Mouse (Mus musculus) 416B (cell line): Measurements from ENCODE around the gene Babam2.

Experiments
- DNase-seq: peaks from one replicate; pipeline ENCODE4 v3.0.0; 2011; ENCODE audit warnings: low read depth

The Babam2 gene

GRCm38 (mm10) chr5:32051899-32052298 lies 354.4 kb downstream of the Babam2 start:
- DNase-seq: no peak

- peak; percentile 44 for DNase-seq
Observed at GRCm38 (mm10) chr5:32052467-32052866, 355.0 kb downstream of the Babam2 start.

GRCm38 (mm10) chr5:32053476-32053875 lies 356.0 kb downstream of the Babam2 start:
- no peak for DNase-seq

GRCm38 (mm10) chr5:32055676-32056075 lies 358.2 kb downstream of the Babam2 start:
- DNase-seq: peak; percentile 53

- DNase-seq: no peak
Observed at GRCm38 (mm10) chr5:32056126-32056525, 358.6 kb downstream of the Babam2 start.

- no peak for DNase-seq
Observed at GRCm38 (mm10) chr5:32058481-32059253, 361.2 kb downstream of the Babam2 start.

- no peak for DNase-seq
Observed at GRCm38 (mm10) chr5:32059254-32059796, 361.8 kb downstream of the Babam2 start.

- DNase-seq: no peak
Observed at GRCm38 (mm10) chr5:32060485-32060884, 363.0 kb downstream of the Babam2 start.

GRCm38 (mm10) chr5:32061854-32062253 lies 364.4 kb downstream of the Babam2 start:
- no peak for DNase-seq

- no peak for DNase-seq
Observed at GRCm38 (mm10) chr5:32064341-32065105, 367.0 kb downstream of the Babam2 start.

GRCm38 (mm10) chr5:32066015-32066734 lies 368.7 kb downstream of the Babam2 start:
- DNase-seq: no peak

- DNase-seq: no peak
Observed at GRCm38 (mm10) chr5:32066839-32067238, 369.4 kb downstream of the Babam2 start.

- DNase-seq: no peak
Observed at GRCm38 (mm10) chr5:32068616-32069015, 371.1 kb downstream of the Babam2 start.

- DNase-seq: no peak
Observed at GRCm38 (mm10) chr5:32069096-32069495, 371.6 kb downstream of the Babam2 start.

GRCm38 (mm10) chr5:32069566-32070169 lies 372.2 kb downstream of the Babam2 start:
- peak; percentile 72 for DNase-seq

- DNase-seq: no peak
Observed at GRCm38 (mm10) chr5:32070781-32071180, 373.3 kb downstream of the Babam2 start.

- DNase-seq: no peak
Observed at GRCm38 (mm10) chr5:32071314-32071713, 373.8 kb downstream of the Babam2 start.

GRCm38 (mm10) chr5:32071824-32072223 lies 374.3 kb downstream of the Babam2 start:
- no peak for DNase-seq

- DNase-seq: no peak
Observed at GRCm38 (mm10) chr5:32072877-32073276, 375.4 kb downstream of the Babam2 start.

- DNase-seq: no peak
Observed at GRCm38 (mm10) chr5:32074053-32074452, 376.6 kb downstream of the Babam2 start.

- DNase-seq: peak; percentile 98
Observed at GRCm38 (mm10) chr5:32077139-32077538, 379.7 kb downstream of the Babam2 start.

GRCm38 (mm10) chr5:32078986-32079385 lies 381.5 kb downstream of the Babam2 start:
- DNase-seq: no peak
